Mouse (Mus musculus) forebrain, postnatal 0 days (tissue): ENCODE data around the gene Cdhr4. TPM values are rescaled to one million over a fixed set of nuclear protein-coding genes. Genes with fewer than 3 reads are reported as not detected.
A peak's percentile ranks its signal among the peaks of the same experiment; 100 is the strongest.

ENCODE experiments used
- ATAC-seq: fragments of 200-750 bp; cut with Nextera tagmentation; 2 replicates; pipeline ENCODE4 v1.8.0; 2017; ENCODE audit warnings: mild to moderate bottlenecking, moderate library complexity
- DNase-seq: peaks from one replicate; pipeline ENCODE4 v3.0.0-alpha.2; 2015
- H3K27ac ChIP-seq: fragments of 300-500 bp; sonication (generic); 2 replicates; pipeline ENCODE4 v1.5.1; 2014; ENCODE audit warnings: low read depth, mild to moderate bottlenecking, antibody characterized with exemption, low read length, moderate library complexity, mixed read lengths
- H3K27me3 ChIP-seq: fragments of 300-500 bp; sonication (generic); 2 replicates; pipeline ENCODE4 v1.6.1; 2014; ENCODE audit warnings: mild to moderate bottlenecking, low read length, mixed read lengths; ENCODE audit not compliant: insufficient read depth
- H3K36me3 ChIP-seq: fragments of 300-500 bp; sonication (generic); 2 replicates; pipeline ENCODE4 v1.6.1; 2014; ENCODE audit warnings: mild to moderate bottlenecking, moderate library complexity; ENCODE audit not compliant: insufficient read depth
- H3K4me1 ChIP-seq: fragments of 300-500 bp; sonication (generic); 2 replicates; pipeline ENCODE4 v1.6.1; 2014; ENCODE audit warnings: antibody characterized with exemption; ENCODE audit not compliant: insufficient read depth
- H3K4me2 ChIP-seq: fragments of 300-500 bp; sonication (generic); 2 replicates; pipeline ENCODE4 v1.6.1; 2014; ENCODE audit warnings: low read depth, mild to moderate bottlenecking, moderate library complexity
- H3K4me3 ChIP-seq: fragments of 300-500 bp; sonication (generic); 2 replicates; pipeline ENCODE4 v1.5.1; 2014; ENCODE audit warnings: low read depth, low read length, mixed read lengths
- H3K9ac ChIP-seq: fragments of 300-500 bp; sonication (generic); 2 replicates; pipeline ENCODE4 v1.6.1; 2014; ENCODE audit warnings: mild to moderate bottlenecking
- H3K9me3 ChIP-seq: fragments of 300-500 bp; sonication (generic); 2 replicates; pipeline ENCODE4 v1.6.1; 2016; ENCODE audit warnings: low read length
- CTCF ChIP-seq: sonication (generic); IDR thresholded peaks from 2 replicates; pipeline ENCODE4 v1.5.1; 2016; ENCODE audit warnings: antibody characterized with exemption, control low read depth, low read depth
- WGBS: fragments of 180-500 bp; shearing (Covaris S2); extraction: QIAGEN DNeasy Blood & Tissue Kit; methylation state at CpG from one replicate; pipeline ENCODE4 v1.1.7; 2014; 5-methylcytosine and 5-hydroxymethylcytosine counted together
- polyA plus RNA-seq: library from polyadenylated mRNA; unstranded; fragments of >200 nt; fragmentation: Nextera tagmentation; extraction: Ambion mirVana; gene quantifications from 2 replicates; pipeline ENCODE4 v1.2.1, GENCODE M21; 2015
- total RNA-seq: library from RNA; depleted of rRNA; stranded (reverse); fragments of >200 nt; gene quantifications from 2 replicates; pipeline ENCODE4 v1.2.3, GENCODE M21; 2014

The Cdhr4 gene
- total and polyA plus RNA-seq, 2 experiments from 2014 or later: 0.38 to 4.4 TPM

GRCm38 (mm10) chr9:108017127-108017526 is 24.8 kb downstream of the Cdhr4 start:
- Histone ChIP-seq H3K27me3 (no peaks in the 10 kb centered on the region), H3K36me3 (peaks cover 6% of the 10 kb centered on the region; the same call in 1 of the 2 replicates), H3K9ac (no peak overlapping the region), H3K27ac (no peak overlapping the region), H3K4me2 (no peak overlapping the region), H3K4me1 (no peaks in the 10 kb centered on the region), H3K4me3 (no peak overlapping the region), H3K9me3 (no peaks in the 10 kb centered on the region)
- TF ChIP-seq CTCF: no peak
- DNase-seq (no peak), ATAC-seq (no peak)
- 74% methylated on average over 3 of the region's 3 CpGs for WGBS

- Histone ChIP-seq H3K4me3 (no peak overlapping the region), H3K27ac (no peak overlapping the region), H3K36me3 (peaks cover 22% of the 10 kb centered on the region), H3K4me2 (no peak overlapping the region), H3K9me3 (no peaks in the 10 kb centered on the region), H3K4me1 (no peaks in the 10 kb centered on the region), H3K27me3 (no peaks in the 10 kb centered on the region), H3K9ac (no peak overlapping the region)
- 88% methylated on average over 1 of the region's 1 CpGs for WGBS
- DNase-seq: no peak
- no peak for TF ChIP-seq CTCF
- no peak for ATAC-seq
Measured at GRCm38 (mm10) chr9:108020741-108021140, 28.4 kb downstream of the Cdhr4 start.

- 89% methylated on average over 3 of the region's 3 CpGs for WGBS
- Histone ChIP-seq H3K9me3 (no peaks in the 10 kb centered on the region), H3K36me3 (peaks cover 23% of the 10 kb centered on the region), H3K4me1 (no peaks in the 10 kb centered on the region), H3K4me2 (no peak overlapping the region), H3K4me3 (no peak overlapping the region), H3K27ac (no peak overlapping the region), H3K9ac (no peak overlapping the region), H3K27me3 (no peaks in the 10 kb centered on the region)
- ATAC-seq: no peak
- no peak for TF ChIP-seq CTCF
- no peak for DNase-seq
Measured at GRCm38 (mm10) chr9:108023216-108023615, 30.9 kb downstream of the Cdhr4 start.

- WGBS: 88% methylated on average over 3 of the region's 3 CpGs
- Histone ChIP-seq H3K9me3 (no peaks in the 10 kb centered on the region), H3K9ac (no peak overlapping the region), H3K4me2 (no peak overlapping the region), H3K4me1 (no peaks in the 10 kb centered on the region), H3K27me3 (no peaks in the 10 kb centered on the region), H3K4me3 (no peak overlapping the region), H3K36me3 (peaks cover 25% of the 10 kb centered on the region), H3K27ac (no peak overlapping the region)
- DNase-seq (no peak), ATAC-seq (no peak)
- TF ChIP-seq CTCF: peak; percentile 29; the same call in 1 of the 2 replicates
Measured at GRCm38 (mm10) chr9:108026584-108026983, 34.3 kb downstream of the Cdhr4 start.

- Histone ChIP-seq H3K36me3 (peaks cover 33% of the 10 kb centered on the region), H3K9me3 (no peaks in the 10 kb centered on the region), H3K27ac (no peak overlapping the region), H3K4me2 (no peak overlapping the region), H3K27me3 (no peaks in the 10 kb centered on the region), H3K4me1 (no peaks in the 10 kb centered on the region), H3K9ac (no peak overlapping the region), H3K4me3 (no peak overlapping the region)
- 97% methylated on average over 3 of the region's 3 CpGs for WGBS
- DNase-seq (no peak), ATAC-seq (no peak)
- TF ChIP-seq CTCF: no peak; the same call in 1 of the 2 replicates
Measured at GRCm38 (mm10) chr9:108027867-108028266, 35.6 kb downstream of the Cdhr4 start.

GRCm38 (mm10) chr9:108032126-108032525 is 39.8 kb downstream of the Cdhr4 start:
- Histone ChIP-seq H3K4me1 (no peaks in the 10 kb centered on the region), H3K4me2 (no peak overlapping the region), H3K9me3 (no peaks in the 10 kb centered on the region), H3K9ac (no peak overlapping the region), H3K36me3 (peaks cover 31% of the 10 kb centered on the region), H3K4me3 (no peak overlapping the region), H3K27me3 (no peaks in the 10 kb centered on the region), H3K27ac (no peak overlapping the region)
- no peak for TF ChIP-seq CTCF
- ATAC-seq (no peak), DNase-seq (no peak)
- WGBS: 90% methylated on average over 5 of the region's 5 CpGs

DNA sequence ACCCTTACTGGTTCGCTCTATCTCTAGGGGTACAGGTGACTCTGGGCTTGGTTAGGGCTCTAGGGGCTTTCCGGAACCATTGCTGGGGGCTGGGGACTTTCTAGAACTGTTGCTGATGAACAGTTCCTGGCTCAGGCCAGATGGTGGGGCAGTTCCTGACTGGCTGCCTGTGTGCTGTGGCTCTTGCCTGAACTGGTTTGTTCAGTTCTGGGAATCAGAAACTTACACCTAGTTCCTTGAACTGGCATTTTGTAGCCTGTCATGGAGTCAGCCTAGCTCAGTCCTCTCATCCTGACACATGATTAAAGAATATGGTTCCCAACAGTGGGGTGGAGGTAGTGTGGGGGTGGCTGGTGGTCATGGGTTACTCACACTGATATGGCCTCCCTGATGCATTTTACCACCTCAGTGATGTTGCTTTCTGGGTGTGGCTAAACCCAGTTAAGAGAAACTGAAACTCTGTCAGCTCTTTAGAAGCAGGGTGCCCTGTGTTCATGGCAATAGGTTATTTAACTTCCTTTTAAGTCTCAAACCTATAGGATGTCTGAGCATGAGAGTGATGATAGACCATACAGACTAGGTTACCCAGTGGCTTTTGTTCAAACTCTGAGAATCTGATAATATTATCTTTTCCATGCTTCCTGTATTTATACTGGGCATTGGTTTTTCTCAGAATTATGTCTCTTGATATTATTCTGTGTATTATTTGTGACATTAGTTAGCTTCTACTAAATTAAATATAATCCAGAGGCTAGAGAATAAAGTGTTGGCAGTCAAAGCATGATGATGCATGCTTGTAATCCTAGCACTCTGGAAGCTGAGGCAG is 43.2 kb downstream of the Cdhr4 start:
- Histone ChIP-seq H3K36me3 (peaks cover 31% of the 10 kb centered on the region), H3K9ac (no peak overlapping the region), H3K27ac (no peak overlapping the region), H3K4me2 (no peak overlapping the region), H3K9me3 (no peaks in the 10 kb centered on the region), H3K4me1 (no peaks in the 10 kb centered on the region), H3K27me3 (no peaks in the 10 kb centered on the region), H3K4me3 (no peak overlapping the region)
- DNase-seq: no peak
- ATAC-seq: no peak
- no peak for TF ChIP-seq CTCF
- WGBS: 98% methylated on average over 2 of the region's 2 CpGs
